Mouse (Mus musculus): ENCODE measurements at regions not wholly inside any gene's neighbourhood (a gene's known extent, or its start where the extent isn't known, plus 50 kb on each side); places are given as distances from the start of the nearest gene placed in this dataset.

- TF ChIP-seq CTCF (conservative IDR thresholded peaks at IDR 0.05 in 1 of 2, IDR thresholded peaks at IDR 0.05 in 1 of 2; ENCODE audit: low read depth in 2 of 2, low read length in 2 of 2) (no peak), MXI1 (IDR thresholded peaks at IDR 0.05; ENCODE audit: low read depth, low read length) (no peak), EP300 (IDR thresholded peaks at IDR 0.05; ENCODE audit: low read length) (no peak), ETS1 (conservative IDR thresholded peaks at IDR 0.05; ENCODE audit: low read depth, low read length) (no peak)
Observed at GRCm38 (mm10) chr6:107711181-107712087, 181.9 kb downstream of the Lrrn1 start.
